Mouse (Mus musculus) lung, adult 2 months (tissue): ENCODE data around the gene Ttll5. TPM values are rescaled to one million over a fixed set of nuclear protein-coding genes. Genes with fewer than 3 reads are reported as not detected.

ENCODE experiments used
- DNase-seq: peaks from one replicate; pipeline ENCODE4 v3.0.0; 2022
- H3K4me1 ChIP-seq: fragments of 200-500 bp; 2 replicates; pipeline ENCODE4 v1.6.1; 2011; ENCODE audit warnings: low read length; ENCODE audit not compliant: control insufficient read depth, insufficient read depth
- H3K4me3 ChIP-seq: fragments of 200-500 bp; replicated peaks from 2 replicates; pipeline ENCODE3; 2011; ENCODE audit warnings: low read depth, mild to moderate bottlenecking, control low read depth, low read length; ENCODE audit errors: extremely low read depth
- CTCF ChIP-seq: fragments of 200-500 bp; IDR thresholded peaks from 2 replicates; pipeline ENCODE4 v1.5.1; 2011; ENCODE audit warnings: mild to moderate bottlenecking, low read length, control low read depth; ENCODE audit not compliant: insufficient read depth
- POLR2A ChIP-seq: fragments of 200-500 bp; IDR thresholded peaks from 2 replicates; pipeline ENCODE4 v1.6.1; 2011; ENCODE audit warnings: low read depth, mild to moderate bottlenecking, control low read depth, low read length, borderline replicate concordance; ENCODE audit errors: extremely low read depth
- WGBS: fragments of 180-500 bp; shearing (Covaris S2); methylation state at CpG from one replicate; pipeline ENCODE4 v1.1.7; 2018; 5-methylcytosine and 5-hydroxymethylcytosine counted together
- polyA plus RNA-seq: library from polyadenylated mRNA; depleted of rRNA; stranded (reverse); fragments of >200 nt; gene quantifications from 2 replicates; pipeline ENCODE4 v1.2.3, GENCODE M21; 2012

Gene Ttll5
- polyA plus RNA-seq, 1 experiment: 11.7 TPM

GRCm38 (mm10) chr12:85809726-85810125, 14.7 kb upstream of the Ttll5 start:
- WGBS: 16% methylated on average over 6 of the region's 6 CpGs
- DNase-seq: no peak
- H3K4me3 ChIP-seq: no peak overlapping the region
- TF ChIP-seq POLR2A (no peak), CTCF (no peak)
- peaks cover 12% of the 10 kb centered on the region for H3K4me1 ChIP-seq

- Histone ChIP-seq H3K4me1 (peaks cover 12% of the 10 kb centered on the region), H3K4me3 (no peak overlapping the region)
- no peak for DNase-seq
- TF ChIP-seq POLR2A: no peak
- TF ChIP-seq CTCF: no peak
Measured at GRCm38 (mm10) chr12:85810959-85811358, 13.5 kb upstream of the Ttll5 start.

GRCm38 (mm10) chr12:85811676-85812075, 12.8 kb upstream of the Ttll5 start:
- WGBS: 98% methylated on average over 4 of the region's 4 CpGs
- DNase-seq: no peak
- Histone ChIP-seq H3K4me1 (peaks cover 12% of the 10 kb centered on the region), H3K4me3 (no peak overlapping the region)
- TF ChIP-seq POLR2A (no peak), CTCF (no peak)

- DNase-seq: peak; percentile 54
- TF ChIP-seq POLR2A (peak; percentile 36; the same call in 1 of the 2 replicates), CTCF (no peak)
- Histone ChIP-seq H3K4me3 (no peak overlapping the region), H3K4me1 (peaks cover 12% of the 10 kb centered on the region)
- WGBS: 15% methylated on average over 2 of the region's 2 CpGs
Measured at GRCm38 (mm10) chr12:85813599-85813998, 10.9 kb upstream of the Ttll5 start.

- Histone ChIP-seq H3K4me3 (no peak overlapping the region), H3K4me1 (no peaks in the 10 kb centered on the region; the same call in 1 of the 2 replicates)
- WGBS: 69% methylated on average over 9 of the region's 9 CpGs
- no peak for DNase-seq
- TF ChIP-seq POLR2A: no peak
- TF ChIP-seq CTCF: no peak
Measured at GRCm38 (mm10) chr12:85822051-85822450, 2.4 kb upstream of the Ttll5 start.

- TF ChIP-seq POLR2A (no peak), CTCF (no peak)
- 8% methylated on average over 8 of the region's 8 CpGs for WGBS
- DNase-seq: no peak
- peak overlapping the region; percentile 73 for H3K4me3 ChIP-seq
- no peaks in the 10 kb centered on the region; the same call in 1 of the 2 replicates for H3K4me1 ChIP-seq
Measured at GRCm38 (mm10) chr12:85825361-85825760, 902 bp downstream of the Ttll5 start.

- DNase-seq: no peak
- Histone ChIP-seq H3K4me1 (peaks cover 2% of the 10 kb centered on the region; the same call in 1 of the 2 replicates), H3K4me3 (no peak overlapping the region)
- WGBS: 49% methylated on average over 2 of the region's 2 CpGs
- no peak for TF ChIP-seq CTCF
- no peak for TF ChIP-seq POLR2A
Measured at GRCm38 (mm10) chr12:85825822-85826221, 1.4 kb downstream of the Ttll5 start.

GRCm38 (mm10) chr12:85828856-85829255, 4.4 kb downstream of the Ttll5 start:
- WGBS: 95% methylated on average over 3 of the region's 3 CpGs
- no peak for DNase-seq

GRCm38 (mm10) chr12:85829866-85830265, 5.4 kb downstream of the Ttll5 start:
- no peak for DNase-seq
- no peak for TF ChIP-seq CTCF
- no peak for TF ChIP-seq POLR2A
- Histone ChIP-seq H3K4me1 (peaks cover 4% of the 10 kb centered on the region; the same call in 1 of the 2 replicates), H3K4me3 (no peak overlapping the region)
- 88% methylated on average over 3 of the region's 3 CpGs for WGBS

More at GRCm38 (mm10) chr12:85828856-85829255, 4.4 kb downstream of the Ttll5 start:
- Histone ChIP-seq H3K4me1 (peaks cover 4% of the 10 kb centered on the region; the same call in 1 of the 2 replicates), H3K4me3 (no peak overlapping the region)
- no peak for TF ChIP-seq POLR2A
- TF ChIP-seq CTCF: no peak

GRCm38 (mm10) chr12:85830691-85831090, 6.2 kb downstream of the Ttll5 start:
- no peak for TF ChIP-seq POLR2A
- no peak for TF ChIP-seq CTCF
- Histone ChIP-seq H3K4me3 (no peak overlapping the region), H3K4me1 (peaks cover 4% of the 10 kb centered on the region; the same call in 1 of the 2 replicates)
- WGBS: 42% methylated on average over 3 of the region's 3 CpGs
- no peak for DNase-seq
